Mouse (Mus musculus): ENCODE data around the gene Zbtb24.

Zbtb24 gene

DNA sequence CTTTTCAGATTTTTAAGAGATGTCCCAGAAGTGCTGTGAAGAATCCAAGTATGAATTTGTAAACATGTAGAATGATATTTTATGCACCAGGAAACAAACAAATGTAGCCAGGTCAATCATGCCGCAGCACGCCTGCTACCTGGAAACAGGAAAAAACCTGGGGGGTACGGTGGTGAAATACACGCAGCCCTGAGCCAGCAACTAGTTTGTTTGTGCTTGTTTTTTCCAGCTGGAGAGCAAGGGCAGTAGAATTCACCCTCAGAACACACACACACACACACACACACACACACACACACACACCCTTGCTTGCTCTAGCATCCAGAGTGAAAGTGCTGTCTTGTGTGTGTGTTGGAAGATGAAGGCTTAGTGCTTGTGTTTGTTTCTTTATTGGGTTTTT lies 40.9 kb downstream of the Zbtb24 start:
- DNase-seq (ENCODE audit: low read depth, low spot score), result no peak

DNA sequence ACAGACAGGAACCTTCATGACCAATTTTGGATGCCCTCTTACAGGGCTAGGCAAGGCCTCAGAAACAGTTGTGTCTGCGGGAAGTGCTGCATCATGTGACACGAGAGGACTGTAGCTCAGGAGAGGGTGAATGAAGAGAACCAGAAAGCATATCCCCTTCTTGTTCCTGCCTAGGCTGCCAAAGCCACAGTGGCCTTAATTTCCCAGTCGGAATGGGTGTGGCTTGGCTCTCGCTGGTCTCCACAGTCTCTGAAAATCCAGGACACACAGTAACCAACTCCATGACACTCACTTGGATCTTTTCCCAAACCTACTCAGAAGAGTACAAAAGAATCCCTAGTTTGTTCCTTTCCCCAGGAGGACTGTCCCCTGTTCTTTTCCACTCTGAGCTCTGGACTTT lies 50.8 kb downstream of the Zbtb24 start:
- DNase-seq (ENCODE audit: low read depth, low spot score), result no peak

DNA sequence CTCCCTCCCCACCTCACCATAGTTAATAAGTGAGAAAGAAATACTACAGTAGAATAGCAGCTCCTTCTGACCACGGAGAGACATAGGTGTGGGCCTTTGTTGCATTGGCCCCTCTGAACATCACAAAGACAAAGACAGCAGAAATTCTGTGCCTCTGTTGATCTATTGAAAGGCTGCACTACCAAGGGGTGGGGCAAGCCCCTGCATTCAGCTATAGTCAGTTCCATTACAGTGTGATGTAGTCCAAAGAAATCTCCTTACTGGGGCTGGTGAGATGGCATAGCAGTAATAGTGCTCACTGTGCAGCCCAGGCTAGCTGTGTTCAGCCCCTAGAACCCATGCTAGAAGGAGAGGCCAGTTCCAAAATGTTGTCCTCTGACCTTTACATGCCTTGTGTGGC lies 54.8 kb downstream of the Zbtb24 start:
- DNase-seq (ENCODE audit: low read depth, low spot score), result peak; percentile 72

DNA sequence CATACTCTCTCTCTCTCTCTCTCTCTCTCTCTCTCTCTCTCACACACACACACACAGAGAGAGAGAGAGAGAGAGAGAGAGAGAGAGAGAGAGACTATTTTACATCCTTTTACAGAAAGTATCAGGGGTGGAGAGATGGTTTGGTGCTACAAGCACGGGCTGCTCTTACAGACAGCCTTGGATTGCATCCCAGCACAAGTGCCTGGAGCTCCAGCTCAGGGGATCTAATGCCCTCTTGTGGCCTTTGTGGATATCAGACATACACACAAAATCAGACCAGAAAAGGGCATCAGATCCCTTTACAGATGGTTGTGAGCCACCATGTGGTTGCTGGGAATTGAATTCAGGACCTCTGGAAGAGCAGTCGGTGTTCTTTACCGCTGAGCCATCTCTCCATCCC lies 55.3 kb downstream of the Zbtb24 start:
- DNase-seq (ENCODE audit: low read depth, low spot score), result peak; percentile 94

DNA sequence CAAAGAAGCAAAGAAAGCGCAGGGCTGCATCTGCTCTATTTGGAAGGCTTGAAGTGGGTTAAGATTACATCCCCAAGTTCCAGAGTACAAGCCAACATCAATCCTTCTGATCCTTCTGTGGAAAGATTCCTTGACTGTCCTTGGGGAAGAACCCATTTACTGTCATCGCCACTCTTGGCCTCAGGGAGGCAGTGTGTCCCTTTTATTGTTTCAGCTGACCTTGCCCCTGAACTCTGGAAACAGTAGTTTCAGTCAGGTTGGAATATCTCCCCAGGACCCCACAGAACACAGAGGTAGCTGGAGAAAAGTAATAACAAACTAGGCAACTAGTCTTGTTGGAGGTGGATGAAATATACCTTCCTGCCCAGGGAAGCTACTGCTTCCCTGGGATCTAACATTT lies 59.0 kb downstream of the Zbtb24 start:
- peak; percentile 71 for DNase-seq (ENCODE audit: low read depth, low spot score)

DNA sequence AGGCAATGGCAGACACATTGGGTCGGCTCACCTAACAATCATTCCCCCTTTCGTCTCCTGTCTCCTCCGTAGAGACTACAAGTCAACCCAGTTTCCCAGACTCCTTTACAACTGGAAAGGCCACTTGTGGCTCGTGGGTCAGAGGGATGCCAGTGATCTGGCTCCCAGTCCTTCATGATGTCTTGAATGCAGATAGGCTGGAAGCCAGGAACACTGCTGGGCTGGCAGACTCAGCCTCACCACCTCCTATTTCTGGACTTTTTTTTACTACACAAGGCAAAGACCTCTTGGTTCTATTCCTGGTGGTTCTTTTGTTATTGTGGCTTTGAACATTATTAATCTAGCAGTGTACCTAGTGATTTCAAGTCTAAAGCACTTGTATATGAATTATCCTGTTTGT lies 64.1 kb downstream of the Zbtb24 start:
- DNase-seq (ENCODE audit: low read depth, low spot score), result no peak

DNA sequence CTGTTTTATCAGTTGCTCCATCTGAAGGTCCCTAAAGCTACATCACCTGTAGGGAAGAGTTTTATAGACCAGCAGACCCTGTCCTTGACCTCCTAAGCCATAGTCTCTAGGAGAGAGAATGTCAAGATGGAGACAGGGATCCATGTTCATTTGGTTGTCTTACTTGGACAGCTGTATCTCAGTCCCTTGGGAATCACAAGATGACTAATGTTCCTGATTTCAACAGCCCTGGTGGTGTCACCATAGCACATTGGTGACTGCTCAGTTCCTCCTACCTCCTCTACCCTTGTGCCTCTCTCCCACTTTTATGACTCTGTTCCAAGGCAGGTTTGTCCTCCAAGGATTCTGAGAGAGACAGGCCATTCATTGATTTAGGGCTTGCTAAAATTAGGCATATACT lies 64.7 kb downstream of the Zbtb24 start:
- no peak for DNase-seq (ENCODE audit: low read depth, low spot score)

Measured in R1 (cell line).